Mouse (Mus musculus): ENCODE data around the gene Hspe1.
A peak's percentile ranks its signal among the peaks of the same experiment; 100 is the strongest.
"Not testable (repeated sequence)": the region's sequence is repeated elsewhere in the genome, so short reads cannot be mapped to it uniquely, and the experiment has no call there.

The Hspe1 gene

GRCm38 (mm10) chr1:55085781-55086366 is 2.1 kb upstream of the Hspe1 start:
- DNase-seq (ENCODE audit: low read depth, low spot score): no peak

GRCm38 (mm10) chr1:55086868-55087400 is 998 bp upstream of the Hspe1 start:
- DNase-seq (ENCODE audit: low read depth, low spot score): no peak

- no peak for DNase-seq (ENCODE audit: low read depth, low spot score)
Measured at GRCm38 (mm10) chr1:55087401-55087904, 479 bp upstream of the Hspe1 start.

GRCm38 (mm10) chr1:55088611-55089497 is 922 bp downstream of the Hspe1 start:
- no peak for DNase-seq (ENCODE audit: low read depth, low spot score)

- DNase-seq (ENCODE audit: low read depth, low spot score): no peak
Measured at GRCm38 (mm10) chr1:55089498-55090064, 1.6 kb downstream of the Hspe1 start.

- DNase-seq (ENCODE audit: low read depth, low spot score): no peak
Measured at GRCm38 (mm10) chr1:55092056-55092455, 4.1 kb downstream of the Hspe1 start.

- DNase-seq (ENCODE audit: low read depth, low spot score): no peak
Measured at GRCm38 (mm10) chr1:55092469-55092868, 4.5 kb downstream of the Hspe1 start.

- DNase-seq (ENCODE audit: low read depth, low spot score): no peak
Measured at GRCm38 (mm10) chr1:55106919-55107585, 19.1 kb downstream of the Hspe1 start.

GRCm38 (mm10) chr1:55107644-55108043 is 19.7 kb downstream of the Hspe1 start:
- DNase-seq (ENCODE audit: low read depth, low spot score): no peak

- DNase-seq (ENCODE audit: low read depth, low spot score): peak; percentile 69
Measured at GRCm38 (mm10) chr1:55108473-55108872, 20.5 kb downstream of the Hspe1 start.

GRCm38 (mm10) chr1:55109066-55109766 is 21.3 kb downstream of the Hspe1 start:
- no peak for DNase-seq (ENCODE audit: low read depth, low spot score)

GRCm38 (mm10) chr1:55123046-55123445 is 35.1 kb downstream of the Hspe1 start:
- DNase-seq (ENCODE audit: low read depth, low spot score): no peak

- DNase-seq (ENCODE audit: low read depth, low spot score): no peak
Measured at GRCm38 (mm10) chr1:55123561-55123960, 35.6 kb downstream of the Hspe1 start.

- not testable (repeated sequence) for DNase-seq (ENCODE audit: low read depth, low spot score)
Measured at GRCm38 (mm10) chr1:55124136-55124535, 36.2 kb downstream of the Hspe1 start.

- DNase-seq (ENCODE audit: low read depth, low spot score): no peak
Measured at GRCm38 (mm10) chr1:55129716-55130115, 41.8 kb downstream of the Hspe1 start.

GRCm38 (mm10) chr1:55130190-55130916 is 42.4 kb downstream of the Hspe1 start:
- DNase-seq (ENCODE audit: low read depth, low spot score): no peak

- DNase-seq (ENCODE audit: low read depth, low spot score): peak; percentile 76
Measured at GRCm38 (mm10) chr1:55130943-55131401, 43.0 kb downstream of the Hspe1 start, which contains the start of gene Mob4. TSS of gene Mob4 (plus strand) at chr1:55131231.

GRCm38 (mm10) chr1:55131424-55132014 is 43.6 kb downstream of the Hspe1 start:
- DNase-seq (ENCODE audit: low read depth, low spot score): no peak

- DNase-seq (ENCODE audit: low read depth, low spot score): no peak
Measured at GRCm38 (mm10) chr1:55132308-55132707, 44.4 kb downstream of the Hspe1 start.

GRCm38 (mm10) chr1:55133173-55133572 is 45.2 kb downstream of the Hspe1 start:
- DNase-seq (ENCODE audit: low read depth, low spot score): no peak
